Mouse (Mus musculus): ENCODE results near the gene Il13ra2. TPM values are rescaled to one million over a fixed set of nuclear protein-coding genes. Genes with fewer than 3 reads are reported as not detected.
"Not testable (repeated sequence)": the region's sequence is repeated elsewhere in the genome, so short reads cannot be mapped to it uniquely, and the experiment has no call there.

The Il13ra2 gene
- not detected in 2 replicates for polyA plus RNA-seq (2014; fragmentation: Nextera tagmentation; extraction: Ambion mirVana)

DNA sequence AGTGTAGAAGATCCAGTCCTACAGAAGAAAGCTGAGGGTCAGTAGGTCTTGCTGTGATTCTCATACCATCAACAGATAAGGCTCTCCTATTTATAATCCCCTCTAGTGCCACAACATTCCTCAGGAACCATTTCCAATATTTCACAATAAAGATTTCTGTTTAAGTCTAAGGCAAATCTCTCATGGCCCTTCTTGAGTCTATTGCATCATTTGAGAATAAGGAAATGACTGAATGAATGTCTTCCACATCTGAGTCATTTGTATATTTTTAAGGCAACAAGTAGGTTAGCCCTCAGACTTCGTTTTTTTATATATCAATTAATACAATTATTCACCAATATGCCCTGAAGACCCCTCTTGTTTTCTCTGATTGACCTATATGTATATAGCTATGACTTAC lies at the start of gene Il13ra2:
Gene Il13ra2 (minus strand): TSS at position 64 of the 400 bp plus-strand sequence.
- Histone ChIP-seq H3K36me3 (ENCODE audit: control insufficient read depth, insufficient read depth, low read length) (no peaks in the 10 kb centered on the region), H3K9ac (replicated peaks; ENCODE audit: low read depth, low read length) (no peak within 1 kb of the TSS), H3K4me1 (ENCODE audit: control insufficient read depth, insufficient read depth, low read length) (no peaks in the 10 kb centered on the region), H3K27me3 (ENCODE audit: control insufficient read depth, insufficient read depth, low read length) (no peaks in the 10 kb centered on the region), H3K4me2 (replicated peaks; ENCODE audit: low read depth, low read length) (no peak within 1 kb of the TSS), H3K4me3 (ENCODE audit: low read depth, low read length) (no peak within 1 kb of the TSS), H3K27ac (ENCODE audit: low read length) (no peak within 1 kb of the TSS), H3K9me3 (ENCODE audit: control insufficient read depth, low read depth, low read length) (no peaks in the 10 kb centered on the region)
- no peak for ATAC-seq (ENCODE audit: insufficient number of reproducible peaks, insufficient read depth, low FRiP score, low read depth)
- 55% methylated on average over 1 of the region's 1 CpGs for WGBS

DNA sequence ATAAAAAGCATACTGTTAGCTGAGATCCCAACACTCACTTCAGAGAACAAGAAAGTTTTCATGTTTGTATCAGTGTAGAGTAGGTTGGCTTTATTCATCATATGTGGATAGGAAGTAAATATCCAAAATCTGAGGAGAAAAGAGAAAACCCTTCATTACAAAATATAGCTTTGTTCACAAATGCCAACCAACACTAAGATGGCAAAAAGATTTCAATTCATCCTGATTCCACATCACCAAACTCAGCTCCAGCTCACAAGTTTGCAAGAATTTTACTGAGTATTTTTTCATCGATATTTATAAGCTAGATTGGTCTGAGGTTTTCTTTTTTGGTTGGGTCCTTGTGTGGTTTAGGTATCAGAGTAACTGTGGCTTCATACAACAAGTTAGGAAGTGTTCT lies 24.6 kb upstream of the Il13ra2 start, which contains the start of gene Vmn1r239-ps:
Gene Vmn1r239-ps (minus strand): TSS at position 101 of the 400 bp plus-strand sequence.
- H3K4me1 ChIP-seq (ENCODE audit: control insufficient read depth, insufficient read depth, low read length); H3K27ac ChIP-seq (ENCODE audit: low read length); H3K36me3 ChIP-seq (ENCODE audit: control insufficient read depth, insufficient read depth, low read length); H3K9me3 ChIP-seq (ENCODE audit: control insufficient read depth, low read depth, low read length); H3K4me2 ChIP-seq (replicated peaks; ENCODE audit: low read depth, low read length); ATAC-seq (ENCODE audit: insufficient number of reproducible peaks, insufficient read depth, low FRiP score, low read depth); H3K9ac ChIP-seq (replicated peaks; ENCODE audit: low read depth, low read length); H3K27me3 ChIP-seq (ENCODE audit: control insufficient read depth, insufficient read depth, low read length); H3K4me3 ChIP-seq (ENCODE audit: low read depth, low read length): not testable (repeated sequence)
- WGBS = 78% methylated on average over 1 of the region's 1 CpGs

DNA sequence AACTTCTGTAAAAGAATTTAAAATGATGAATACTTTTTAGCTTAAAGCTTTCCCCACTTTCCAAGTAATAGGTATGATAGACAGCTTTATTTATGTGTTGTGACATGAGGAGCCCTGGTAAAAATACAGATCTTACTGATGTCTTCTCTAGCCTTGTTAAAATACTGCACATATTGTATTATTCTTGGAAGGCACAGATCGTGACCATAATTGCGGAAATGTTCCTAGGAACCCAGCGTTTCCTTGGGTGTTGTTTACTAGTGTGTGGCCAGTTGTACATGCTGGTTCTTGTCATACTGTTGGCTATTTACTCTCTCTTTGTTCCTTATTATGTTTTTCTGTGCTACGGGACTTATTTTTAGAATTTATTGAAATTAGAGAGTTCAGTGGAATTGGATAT lies 14.4 kb upstream of the Il13ra2 start:
- H3K9me3 ChIP-seq (ENCODE audit: control insufficient read depth, low read depth, low read length) = no peaks in the 10 kb centered on the region
- H3K36me3 ChIP-seq (ENCODE audit: control insufficient read depth, insufficient read depth, low read length) = no peaks in the 10 kb centered on the region
- H3K4me2 ChIP-seq (replicated peaks; ENCODE audit: low read depth, low read length) = no peak overlapping the region
- no peak overlapping the region for H3K4me3 ChIP-seq (ENCODE audit: low read depth, low read length)
- H3K27me3 ChIP-seq (ENCODE audit: control insufficient read depth, insufficient read depth, low read length) = no peaks in the 10 kb centered on the region
- no peak for ATAC-seq (ENCODE audit: insufficient number of reproducible peaks, insufficient read depth, low FRiP score, low read depth)
- no peaks in the 10 kb centered on the region for H3K4me1 ChIP-seq (ENCODE audit: control insufficient read depth, insufficient read depth, low read length)
- 81% methylated on average over 4 of the region's 4 CpGs for WGBS
- no peak overlapping the region for H3K27ac ChIP-seq (ENCODE audit: low read length)
- no peak overlapping the region for H3K9ac ChIP-seq (replicated peaks; ENCODE audit: low read depth, low read length)

DNA sequence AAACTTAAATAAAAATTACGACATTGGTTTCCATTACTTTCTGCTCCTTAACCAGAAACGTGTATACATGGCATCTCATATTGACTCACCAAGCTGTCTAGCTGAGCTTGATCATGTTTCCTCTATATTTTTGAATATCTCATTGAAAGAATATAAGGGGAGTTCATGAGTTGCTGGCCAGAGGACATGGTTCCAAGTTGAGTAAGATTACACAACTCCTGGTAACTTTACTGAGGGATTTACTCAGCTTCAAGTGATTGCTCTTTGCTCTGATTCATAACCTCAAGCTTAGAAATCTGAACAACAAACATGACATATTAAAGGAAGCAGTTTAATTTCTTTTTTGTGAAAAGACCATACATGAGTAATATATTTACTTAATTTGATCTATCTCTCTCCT lies 6.4 kb upstream of the Il13ra2 start:
- no peaks in the 10 kb centered on the region for H3K27me3 ChIP-seq (ENCODE audit: control insufficient read depth, insufficient read depth, low read length)
- WGBS = 78% methylated on average over 2 of the region's 2 CpGs

DNA sequence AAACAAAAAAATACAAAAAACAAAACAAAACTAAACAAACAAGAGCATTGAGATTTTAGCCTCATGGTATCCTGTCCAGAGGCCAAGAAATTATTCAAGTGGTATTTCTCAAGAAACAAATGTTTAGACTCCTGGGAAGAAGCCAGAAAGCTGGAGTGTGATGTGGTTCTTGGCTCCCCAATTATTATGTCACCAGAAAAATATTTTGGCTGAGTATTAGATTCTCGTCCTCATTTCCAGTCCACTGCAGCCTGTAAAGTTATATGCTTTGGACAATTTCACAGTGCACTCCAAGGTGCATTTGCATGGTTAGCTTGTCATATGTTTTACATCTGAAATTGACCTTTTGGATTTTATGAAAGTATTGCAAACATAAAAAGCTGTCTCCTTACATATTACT lies 761 bp upstream of the Il13ra2 start:
- Histone ChIP-seq H3K36me3 (ENCODE audit: control insufficient read depth, insufficient read depth, low read length) (no peaks in the 10 kb centered on the region), H3K4me2 (replicated peaks; ENCODE audit: low read depth, low read length) (no peak overlapping the region), H3K27ac (ENCODE audit: low read length) (no peak overlapping the region), H3K9ac (replicated peaks; ENCODE audit: low read depth, low read length) (no peak overlapping the region), H3K27me3 (ENCODE audit: control insufficient read depth, insufficient read depth, low read length) (no peaks in the 10 kb centered on the region), H3K9me3 (ENCODE audit: control insufficient read depth, low read depth, low read length) (no peaks in the 10 kb centered on the region), H3K4me1 (ENCODE audit: control insufficient read depth, insufficient read depth, low read length) (no peaks in the 10 kb centered on the region), H3K4me3 (ENCODE audit: low read depth, low read length) (no peak overlapping the region)
- no peak for ATAC-seq (ENCODE audit: insufficient number of reproducible peaks, insufficient read depth, low FRiP score, low read depth)
- 68% methylated on average over 1 of the region's 1 CpGs for WGBS

More for the DNA sequence above, 6.4 kb upstream of the Il13ra2 start:
- Histone ChIP-seq H3K4me3 (ENCODE audit: low read depth, low read length) (no peak overlapping the region), H3K9ac (replicated peaks; ENCODE audit: low read depth, low read length) (no peak overlapping the region), H3K4me1 (ENCODE audit: control insufficient read depth, insufficient read depth, low read length) (no peaks in the 10 kb centered on the region), H3K36me3 (ENCODE audit: control insufficient read depth, insufficient read depth, low read length) (no peaks in the 10 kb centered on the region), H3K4me2 (replicated peaks; ENCODE audit: low read depth, low read length) (no peak overlapping the region), H3K27ac (ENCODE audit: low read length) (no peak overlapping the region), H3K9me3 (ENCODE audit: control insufficient read depth, low read depth, low read length) (no peaks in the 10 kb centered on the region)
- ATAC-seq (ENCODE audit: insufficient number of reproducible peaks, insufficient read depth, low FRiP score, low read depth) = no peak

DNA sequence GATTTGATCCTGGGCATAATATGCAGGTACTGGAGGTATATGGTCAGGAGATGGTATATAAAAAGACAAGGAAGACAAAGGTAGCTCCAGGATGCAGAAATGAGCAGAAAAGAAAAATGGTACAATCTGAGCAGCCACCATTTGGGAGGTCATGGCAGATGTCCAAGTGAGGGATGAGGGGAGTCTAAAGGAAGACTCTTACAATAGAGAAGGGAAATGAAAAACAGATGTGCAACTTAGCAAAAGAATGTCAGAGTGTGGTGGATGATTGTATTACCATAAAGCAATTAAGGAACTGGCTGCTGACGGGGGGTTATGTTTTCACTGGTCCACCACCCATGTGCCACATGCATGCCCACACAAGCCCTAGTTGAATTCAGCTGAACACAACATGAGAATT lies 35.5 kb downstream of the Il13ra2 start:
- Histone ChIP-seq H3K9me3 (ENCODE audit: control insufficient read depth, low read depth, low read length) (no peaks in the 10 kb centered on the region), H3K9ac (replicated peaks; ENCODE audit: low read depth, low read length) (no peak overlapping the region), H3K27me3 (ENCODE audit: control insufficient read depth, insufficient read depth, low read length) (no peaks in the 10 kb centered on the region), H3K4me1 (ENCODE audit: control insufficient read depth, insufficient read depth, low read length) (no peaks in the 10 kb centered on the region), H3K4me2 (replicated peaks; ENCODE audit: low read depth, low read length) (no peak overlapping the region), H3K27ac (ENCODE audit: low read length) (no peak overlapping the region), H3K36me3 (ENCODE audit: control insufficient read depth, insufficient read depth, low read length) (no peaks in the 10 kb centered on the region), H3K4me3 (ENCODE audit: low read depth, low read length) (no peak overlapping the region)
- 48% methylated on average over 1 of the region's 1 CpGs for WGBS
- no peak for ATAC-seq (ENCODE audit: insufficient number of reproducible peaks, insufficient read depth, low FRiP score, low read depth)

DNA sequence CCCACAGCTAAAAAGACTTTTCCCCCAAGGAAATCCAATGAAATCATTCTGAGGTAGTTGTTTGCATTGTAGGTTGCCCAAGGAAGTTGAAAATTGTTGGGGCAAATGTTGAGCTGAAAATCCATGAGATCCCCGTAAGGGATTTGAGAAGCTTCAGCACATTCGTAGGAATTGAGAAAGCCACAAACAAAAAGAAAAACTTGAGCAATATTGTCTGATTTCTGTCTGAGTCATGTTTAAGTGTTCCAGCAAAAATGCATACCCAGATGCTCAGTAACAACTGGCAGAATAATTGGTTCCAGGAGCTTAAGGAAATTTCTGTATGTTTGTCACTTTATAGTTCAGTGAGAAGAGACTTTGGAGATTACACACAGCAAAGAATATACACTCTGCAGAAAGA lies 79.8 kb downstream of the Il13ra2 start:
- H3K4me2 ChIP-seq (replicated peaks; ENCODE audit: low read depth, low read length) = no peak overlapping the region
- H3K27ac ChIP-seq (ENCODE audit: low read length) = no peak overlapping the region
- H3K4me3 ChIP-seq (ENCODE audit: low read depth, low read length) = no peak overlapping the region
- WGBS = 78% methylated on average over 2 of the region's 2 CpGs
- H3K9ac ChIP-seq (replicated peaks; ENCODE audit: low read depth, low read length) = no peak overlapping the region
- H3K9me3 ChIP-seq (ENCODE audit: control insufficient read depth, low read depth, low read length) = no peaks in the 10 kb centered on the region
- H3K4me1 ChIP-seq (ENCODE audit: control insufficient read depth, insufficient read depth, low read length) = no peaks in the 10 kb centered on the region
- no peak for ATAC-seq (ENCODE audit: insufficient number of reproducible peaks, insufficient read depth, low FRiP score, low read depth)
- no peaks in the 10 kb centered on the region for H3K36me3 ChIP-seq (ENCODE audit: control insufficient read depth, insufficient read depth, low read length)
- H3K27me3 ChIP-seq (ENCODE audit: control insufficient read depth, insufficient read depth, low read length) = no peaks in the 10 kb centered on the region

Other genes with a start within 250 kb of the Il13ra2 start
- gene Vmn1r239-ps, start 24.5 kb upstream of the Il13ra2 start, polyA plus RNA-seq (2014; fragmentation: Nextera tagmentation; extraction: Ambion mirVana) = not detected in 2 replicates
- gene Lrch2, start 124.9 kb upstream of the Il13ra2 start, polyA plus RNA-seq (2014; fragmentation: Nextera tagmentation; extraction: Ambion mirVana) = 8.8 and 10.1 TPM in 2 replicates

Data from stomach, embryonic 14.5 days (tissue).